Mouse (Mus musculus): ENCODE data around the gene Hinfp.

DNA sequence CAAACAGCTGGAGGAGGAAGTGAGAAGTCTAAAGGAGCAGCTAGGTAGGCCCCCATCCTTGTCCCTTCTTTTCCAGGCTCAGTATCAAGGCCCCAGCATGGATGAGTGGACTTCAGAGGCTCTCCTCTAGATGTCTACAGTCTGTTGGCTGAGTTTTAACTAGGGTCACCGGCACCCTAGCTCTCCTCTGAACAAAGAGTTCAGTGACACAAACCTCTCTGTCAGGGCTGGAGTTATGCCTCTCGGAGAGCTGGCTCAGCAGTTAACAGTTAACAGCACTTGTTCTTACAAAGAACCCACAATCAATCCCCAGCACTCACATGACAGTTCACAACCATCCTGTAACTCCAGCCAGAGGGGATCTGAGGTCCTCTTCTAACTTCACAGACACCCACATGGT lies 61.9 kb downstream of the Hinfp start:
- TF ChIP-seq CTCF (IDR thresholded peaks at IDR 0.05; ENCODE audit: control insufficient read depth, insufficient read depth, insufficient replicate concordance, low read depth, low read length) (no peak), POLR2A (IDR thresholded peaks at IDR 0.05; ENCODE audit: control insufficient read depth, low read depth, low read length) (no peak)

All from testis, adult 2 months (tissue).